8 mouse cellular contexts compared by ENCODE assay signal in the genomic region with DNA sequence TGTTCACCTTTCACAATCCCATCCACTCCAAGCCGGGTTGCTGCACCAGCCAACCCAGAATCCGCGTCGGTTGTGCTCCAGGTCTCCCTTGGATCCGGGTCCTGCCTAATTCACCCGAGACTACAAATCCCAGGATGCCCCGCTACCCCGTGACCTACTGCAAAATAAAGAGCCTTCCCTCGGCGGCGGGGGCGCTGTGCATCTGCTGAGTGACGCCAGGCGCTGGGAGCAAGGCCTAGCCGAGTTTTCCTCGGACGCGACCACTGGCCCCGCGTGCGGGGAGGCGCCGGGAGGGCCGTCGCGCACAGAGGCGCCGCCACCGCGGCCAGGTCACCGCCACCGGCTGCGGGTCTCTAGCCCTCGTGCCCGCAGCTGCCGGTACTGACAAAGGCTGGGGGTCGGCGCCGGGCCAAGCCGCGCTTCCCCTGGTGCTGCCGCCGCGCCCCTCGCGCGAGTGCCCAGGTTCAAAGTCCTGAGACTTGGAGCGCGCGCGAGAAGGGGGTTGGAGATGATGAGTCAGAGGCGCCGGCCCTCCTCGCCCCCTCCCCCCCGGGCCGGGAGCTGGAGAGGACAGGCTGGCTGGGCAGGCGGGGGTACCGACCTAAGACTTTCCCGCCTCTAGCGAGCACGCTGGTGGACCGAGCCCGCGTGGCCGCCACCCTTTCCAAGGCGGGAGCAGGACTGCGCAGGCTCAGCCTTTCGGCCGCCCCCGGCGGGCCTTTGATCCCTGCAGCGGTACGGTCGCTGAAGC. TPM values are rescaled to one million over a fixed set of nuclear protein-coding genes. Genes with fewer than 3 reads are reported as not detected.
DNase-seq lines count a peak whose midpoint lies in the region; ATAC-seq and TF ChIP-seq lines count a peak whose summit lies in the region.

No protein-coding gene starts in this region.

- H3K4me2 ChIP-seq in hindbrain, embryonic 12.5 days (replicated peaks) = peak overlapping the region; percentile 70
- H3K4me2 ChIP-seq in lung, postnatal 0 days (replicated peaks; ENCODE audit: low read depth, low read length) = peak overlapping the region; percentile 82

- no peaks in the 10 kb centered on the region for H3K36me3 ChIP-seq in hindbrain, embryonic 12.5 days
- no peaks in the 10 kb centered on the region for H3K36me3 ChIP-seq in lung, postnatal 0 days (ENCODE audit: insufficient read depth, low read length)

- peak overlapping the region; percentile 55 for H3K4me3 ChIP-seq in hindbrain, embryonic 12.5 days
- H3K4me3 ChIP-seq in lung, postnatal 0 days (ENCODE audit: low read depth, low read length) = peak overlapping the region; percentile 71

- peak; percentile 92 for ATAC-seq in hindbrain, embryonic 12.5 days (ENCODE audit: low FRiP score)
- peak; percentile 89 for ATAC-seq in lung, postnatal 0 days

- H3K27ac ChIP-seq in hindbrain, embryonic 12.5 days = peak overlapping the region; percentile 98
- H3K27ac ChIP-seq in lung, postnatal 0 days (ENCODE audit: low read length) = peak overlapping the region; percentile 99

- peak; percentile 74 for TF ChIP-seq CTCF in lung, postnatal 0 days (IDR thresholded peaks at IDR 0.05)

- under 1% methylated on average over 73 of the region's 74 CpGs for WGBS in hindbrain, embryonic 12.5 days
- 1% methylated on average over 65 of the region's 74 CpGs for WGBS in lung, postnatal 0 days

- no peak for TF ChIP-seq EP300 in lung, postnatal 0 days (IDR thresholded peaks at IDR 0.05)

- H3K27me3 ChIP-seq in hindbrain, embryonic 12.5 days = no peaks in the 10 kb centered on the region
- no peaks in the 10 kb centered on the region for H3K27me3 ChIP-seq in lung, postnatal 0 days (replicated peaks; ENCODE audit: insufficient read depth, low read length)

- peaks cover 47% of the 10 kb centered on the region for H3K4me1 ChIP-seq in hindbrain, embryonic 12.5 days
- H3K4me1 ChIP-seq in lung, postnatal 0 days (ENCODE audit: insufficient read depth, low read depth, low read length) = no peaks in the 10 kb centered on the region; the same call in 1 of the 2 replicates

- H3K9me3 ChIP-seq in hindbrain, embryonic 12.5 days (replicated peaks) = no peaks in the 10 kb centered on the region
- H3K9me3 ChIP-seq in lung, postnatal 0 days (ENCODE audit: low read length) = no peaks in the 10 kb centered on the region

- peak; percentile 97 for DNase-seq in NIH3T3 (ENCODE audit: low read depth)
- DNase-seq in cerebellum, postnatal 10 days = peak; percentile 98 to 99
- peak; percentile 97 to 98 for DNase-seq in frontal cortex, postnatal 10 days (ENCODE audit: low spot score in 2 of 2)
- DNase-seq in layer of hippocampus, postnatal 10 days (ENCODE audit: low spot score in 2 of 2) = peak; percentile 97 to 98
- DNase-seq in lung, postnatal 0 days (ENCODE audit: low spot score) = peak; percentile 99
- peak; percentile 91 for DNase-seq in ovary, postnatal 10 days (ENCODE audit: low spot score)
- peak; percentile 98 for DNase-seq in thymus, postnatal 0 days (ENCODE audit: low spot score)

- H3K9ac ChIP-seq in hindbrain, embryonic 12.5 days = peak overlapping the region; percentile 86
- H3K9ac ChIP-seq in lung, postnatal 0 days (replicated peaks; ENCODE audit: low read depth) = peak overlapping the region; percentile 89

RNA-seq across cellular contexts. Expression of a gene that starts 0.8 kb away (rescaled TPM):
- polyA plus RNA-seq in hindbrain, embryonic 12.5 days (2016; fragmentation: Nextera tagmentation; extraction: Ambion mirVana) = 64.4 and 71.7 TPM in 2 replicates
- 10 to 100 TPM; 43.5 to 45.0 TPM for total RNA-seq in layer of hippocampus, postnatal 10 days (2021)
- 23.0 and 24.1 TPM in 2 replicates for polyA plus RNA-seq in lung, postnatal 0 days (2015; fragmentation: Nextera tagmentation; extraction: Ambion mirVana)
- polyA plus RNA-seq in thymus, postnatal 0 days (2015; fragmentation: Nextera tagmentation; extraction: Ambion mirVana) = 40.7 and 44.5 TPM in 2 replicates

RNA-seq across cellular contexts. Expression of a gene that starts 4.3 kb away (rescaled TPM):
- 0.59 and 1.6 TPM in 2 replicates for polyA plus RNA-seq in hindbrain, embryonic 12.5 days (2016; fragmentation: Nextera tagmentation; extraction: Ambion mirVana)
- total RNA-seq in layer of hippocampus, postnatal 10 days (2021) = under 1 TPM in 1 of 2 experiments, not detected in 1; 0.51 TPM
- polyA plus RNA-seq in lung, postnatal 0 days (2015; fragmentation: Nextera tagmentation; extraction: Ambion mirVana) = 0.66 and 0.96 TPM in 2 replicates
- 0.90 and 1.5 TPM in 2 replicates for polyA plus RNA-seq in thymus, postnatal 0 days (2015; fragmentation: Nextera tagmentation; extraction: Ambion mirVana)

RNA-seq across cellular contexts. Expression of a gene that starts 22.5 kb away (rescaled TPM):
- polyA plus RNA-seq in hindbrain, embryonic 12.5 days (2016; fragmentation: Nextera tagmentation; extraction: Ambion mirVana) = not detected in 2 replicates
- not detected for total RNA-seq in layer of hippocampus, postnatal 10 days (2021)
- 0.08 TPM in 1 of 2 replicates, not detected in the other for polyA plus RNA-seq in lung, postnatal 0 days (2015; fragmentation: Nextera tagmentation; extraction: Ambion mirVana)
- polyA plus RNA-seq in thymus, postnatal 0 days (2015; fragmentation: Nextera tagmentation; extraction: Ambion mirVana) = not detected in 2 replicates

RNA-seq across cellular contexts. Expression of a gene that starts 35.2 kb away (rescaled TPM):
- 126 and 133 TPM in 2 replicates for polyA plus RNA-seq in hindbrain, embryonic 12.5 days (2016; fragmentation: Nextera tagmentation; extraction: Ambion mirVana)
- total RNA-seq in layer of hippocampus, postnatal 10 days (2021) = 10 to 100 TPM; 53.4 to 59.6 TPM
- polyA plus RNA-seq in lung, postnatal 0 days (2015; fragmentation: Nextera tagmentation; extraction: Ambion mirVana) = 46.3 and 56.6 TPM in 2 replicates
- polyA plus RNA-seq in thymus, postnatal 0 days (2015; fragmentation: Nextera tagmentation; extraction: Ambion mirVana) = 26.9 and 27.0 TPM in 2 replicates

Comparison
In these comparisons a context has a peak if more than half of its experiments do, and no peak if none do; other contexts are left out.
1. Peak in every context shown above with its lines: DNase-seq, ATAC-seq, H3K4me3 ChIP-seq and H3K27ac ChIP-seq.